Mouse (Mus musculus) c-Kit-positive CD71-positive TER-119-positive erythroid progenitor cells, embryonic 14.5 days (primary cell): ENCODE results near the gene Kcnmb3.

Source experiments
- DNase-seq: peaks from one replicate; pipeline ENCODE4 v3.0.0-alpha.2; 2013; ENCODE audit warnings: low spot score

The Kcnmb3 gene

DNA sequence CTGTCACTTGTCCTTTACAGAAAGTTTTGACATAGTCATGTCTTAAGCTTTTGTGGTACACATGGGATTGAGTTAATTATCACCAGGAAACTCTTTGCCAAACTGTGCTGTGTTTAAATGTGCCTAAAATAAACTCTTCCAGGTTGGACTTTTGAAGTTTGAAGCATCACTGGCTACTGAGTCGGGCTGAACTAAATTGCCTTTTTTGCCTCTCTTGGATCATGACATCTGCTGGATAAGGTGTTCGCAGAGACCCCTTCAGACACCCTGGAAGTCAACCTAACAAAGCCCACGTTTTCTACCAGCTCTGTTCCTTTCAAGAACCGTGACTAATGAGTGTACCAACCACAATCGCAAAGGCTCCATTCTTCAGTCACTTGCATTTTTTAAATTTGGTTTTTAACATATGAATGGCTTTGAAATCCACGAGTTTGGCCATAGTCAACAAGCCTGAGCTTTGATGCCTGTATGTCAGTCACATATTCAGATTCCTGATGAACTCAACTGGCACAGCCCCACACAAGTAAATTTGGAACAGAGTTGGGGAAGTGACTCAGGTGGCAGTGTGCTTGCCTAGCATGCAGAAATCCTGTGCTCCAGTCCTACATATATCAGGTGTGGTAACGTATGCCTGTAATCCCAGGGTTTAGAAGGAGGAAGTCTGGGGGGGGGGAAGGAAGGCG, 3.2 kb upstream of the Kcnmb3 start:
- DNase-seq, result no peak

- no peak for DNase-seq
Observed at GRCm38 (mm10) chr3:32494387-32495087, 2.5 kb upstream of the Kcnmb3 start.

DNA sequence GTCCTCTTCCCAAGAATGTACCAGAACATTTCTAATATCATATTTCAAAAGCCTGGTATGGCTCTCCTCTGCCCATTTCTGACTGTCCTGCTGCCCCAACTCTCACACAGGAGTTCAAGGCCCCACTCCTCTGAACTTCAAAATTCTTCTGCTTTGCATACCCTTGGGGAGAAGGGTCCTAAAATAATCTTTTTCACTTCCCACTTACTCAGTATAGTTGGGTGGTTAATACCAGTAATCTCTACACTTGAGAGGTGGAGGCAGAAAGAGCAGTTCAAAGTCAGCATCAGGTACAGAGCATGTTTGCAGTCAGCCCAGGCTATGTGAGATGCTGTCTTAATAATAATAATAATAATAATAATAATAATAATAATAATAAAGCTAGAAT, 1.1 kb downstream of the Kcnmb3 start:
- no peak for DNase-seq

GRCm38 (mm10) chr3:32490076-32490927, 1.7 kb downstream of the Kcnmb3 start:
- DNase-seq, result no peak

GRCm38 (mm10) chr3:32488172-32488571, 3.9 kb downstream of the Kcnmb3 start:
- DNase-seq, result no peak

GRCm38 (mm10) chr3:32486543-32486942, 5.5 kb downstream of the Kcnmb3 start:
- no peak for DNase-seq

- no peak for DNase-seq
Observed at GRCm38 (mm10) chr3:32483035-32483434, 9.0 kb downstream of the Kcnmb3 start.

DNA sequence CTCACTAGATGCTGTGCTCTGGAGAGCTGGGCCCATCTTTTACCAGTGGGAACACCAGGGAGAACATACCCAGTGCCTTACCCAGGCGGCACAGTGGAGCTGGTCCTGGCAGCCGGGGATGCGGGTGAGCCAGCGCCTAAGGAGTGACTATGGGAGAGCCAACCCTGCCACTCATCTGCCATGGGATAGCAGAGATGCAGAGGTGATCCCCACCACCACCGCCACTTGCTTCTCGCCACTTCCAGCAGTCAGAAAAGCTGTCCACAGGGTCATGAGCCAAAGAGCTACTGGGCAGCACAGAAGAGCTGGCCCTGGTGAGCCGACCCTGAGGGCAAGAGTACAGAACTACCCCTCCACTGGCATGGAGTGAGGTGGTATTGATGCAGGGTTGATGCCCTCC, 12.1 kb downstream of the Kcnmb3 start:
- DNase-seq, result no peak

- DNase-seq, result no peak
Observed at GRCm38 (mm10) chr3:32473184-32473583, 18.8 kb downstream of the Kcnmb3 start.

DNA sequence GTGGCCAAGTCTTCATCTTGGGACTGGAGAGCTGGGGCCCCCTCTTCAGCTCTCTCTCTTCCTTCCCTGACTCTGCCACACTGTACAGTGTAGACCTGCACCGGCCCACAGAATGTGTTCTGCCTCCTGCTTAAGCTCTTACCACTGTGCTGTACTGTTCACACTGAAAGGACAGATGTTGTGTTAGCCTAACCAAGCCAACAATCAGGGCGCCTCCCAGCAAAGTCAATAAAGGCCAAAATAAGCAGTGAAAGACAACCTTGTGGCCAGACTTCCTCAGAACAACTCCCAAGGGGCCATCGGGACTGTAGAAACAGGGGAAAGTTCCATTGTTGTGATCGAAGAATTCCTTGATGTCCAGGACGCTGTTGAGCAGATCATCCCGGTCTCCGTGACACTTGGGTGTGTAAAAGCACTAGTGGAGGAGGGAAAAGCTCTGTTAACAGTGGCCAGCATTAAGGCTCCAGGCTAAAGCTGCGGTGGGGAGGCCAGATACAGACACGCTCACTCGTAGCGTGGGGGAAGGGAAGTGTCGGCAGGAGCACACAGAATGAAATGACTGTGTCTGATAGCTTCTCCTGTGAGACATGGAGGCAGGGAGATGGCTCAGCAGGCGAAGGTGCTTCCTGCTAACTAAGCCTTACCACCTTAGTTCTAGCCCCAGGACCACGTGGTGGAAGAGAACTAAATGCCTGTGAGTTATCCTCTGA, 19.7 kb downstream of the Kcnmb3 start:
- no peak for DNase-seq

- DNase-seq, result no peak
Observed at GRCm38 (mm10) chr3:32471098-32471497, 20.9 kb downstream of the Kcnmb3 start.

- DNase-seq, result no peak
Observed at GRCm38 (mm10) chr3:32470449-32470848, 21.6 kb downstream of the Kcnmb3 start.

DNA sequence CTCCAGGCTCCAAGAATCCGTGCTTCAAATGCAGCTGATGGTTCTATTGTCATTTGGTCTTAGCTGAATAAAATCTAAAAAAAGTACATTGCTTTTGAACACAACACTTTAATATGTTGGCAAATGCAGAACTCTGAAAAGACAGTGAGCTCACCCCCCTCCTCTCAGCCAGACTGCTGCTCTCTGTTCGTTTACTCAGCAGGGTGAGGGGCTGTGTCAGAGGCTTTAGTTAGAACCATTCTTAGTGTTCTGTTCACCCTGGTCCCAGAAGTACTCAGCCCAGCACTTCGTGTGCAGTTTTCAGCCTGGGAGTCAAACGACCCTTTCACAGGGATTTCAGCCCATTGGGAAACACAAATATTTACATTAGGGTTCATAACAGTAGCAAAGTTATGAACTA, 23.6 kb downstream of the Kcnmb3 start:
- DNase-seq, result no peak

- DNase-seq, result no peak
Observed at GRCm38 (mm10) chr3:32467321-32467720, 24.7 kb downstream of the Kcnmb3 start.

- DNase-seq, result peak; percentile 32
Observed at GRCm38 (mm10) chr3:32459777-32460176, 32.3 kb downstream of the Kcnmb3 start.

GRCm38 (mm10) chr3:32454329-32455021, 37.6 kb downstream of the Kcnmb3 start:
- no peak for DNase-seq

- DNase-seq, result no peak
Observed at GRCm38 (mm10) chr3:32441710-32442109, 50.3 kb downstream of the Kcnmb3 start.

DNA sequence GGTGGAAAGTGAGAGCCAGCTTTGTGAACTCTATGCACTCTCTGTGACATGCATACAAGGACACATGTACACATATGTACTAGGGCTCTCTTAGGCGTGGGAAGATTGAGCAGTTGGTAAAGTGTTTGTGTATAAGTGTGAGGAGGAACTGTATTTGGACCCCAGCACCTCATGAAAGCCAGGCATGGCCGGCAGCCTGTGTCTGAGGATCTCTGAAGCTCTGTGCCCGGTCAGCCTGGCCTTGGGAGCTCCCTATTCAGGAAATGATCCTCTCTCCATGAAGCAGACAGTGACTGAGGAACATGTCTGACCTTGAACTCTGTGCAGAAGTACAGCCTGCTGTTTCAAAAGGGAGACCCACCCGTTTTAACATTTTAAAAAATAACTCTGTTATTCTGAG, 53.3 kb downstream of the Kcnmb3 start:
- no peak for DNase-seq

DNA sequence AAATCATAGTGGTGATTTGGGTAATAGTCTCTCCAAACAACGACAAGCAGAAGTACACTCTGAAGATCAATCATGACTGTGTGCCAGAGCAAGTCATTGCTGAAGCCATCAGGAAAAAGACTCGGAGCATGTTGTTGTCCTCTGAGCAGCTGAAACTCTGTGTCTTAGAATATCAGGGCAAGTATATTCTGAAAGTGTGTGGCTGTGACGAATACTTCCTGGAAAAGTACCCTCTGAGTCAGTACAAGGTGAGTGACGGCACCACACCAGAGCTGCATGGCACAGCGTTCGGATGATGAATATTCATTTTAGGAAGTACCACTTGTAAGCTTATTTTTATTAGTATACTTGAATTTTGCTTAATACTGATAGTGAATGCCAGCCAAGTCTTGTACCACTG, 54.2 kb downstream of the Kcnmb3 start:
- no peak for DNase-seq

DNA sequence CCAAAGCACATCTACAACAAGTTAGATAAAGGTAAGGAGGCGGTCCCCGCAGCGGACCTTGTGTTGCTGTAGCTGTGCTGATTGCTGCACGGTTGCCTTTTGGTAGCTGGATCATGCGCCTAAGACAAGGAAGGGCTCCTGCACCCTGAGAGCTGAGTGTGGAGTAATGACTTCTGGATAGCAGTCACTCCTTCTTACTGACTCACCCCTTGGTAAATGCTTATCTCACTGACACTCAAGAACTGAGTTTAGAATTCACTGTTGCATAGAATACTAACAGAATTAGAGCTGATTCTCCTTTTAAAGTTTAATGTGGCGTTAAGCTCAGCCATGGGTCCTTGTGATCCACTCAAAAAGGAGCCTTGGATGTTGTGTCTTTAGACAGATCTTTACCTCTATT, 54.7 kb downstream of the Kcnmb3 start:
- DNase-seq, result no peak

DNA sequence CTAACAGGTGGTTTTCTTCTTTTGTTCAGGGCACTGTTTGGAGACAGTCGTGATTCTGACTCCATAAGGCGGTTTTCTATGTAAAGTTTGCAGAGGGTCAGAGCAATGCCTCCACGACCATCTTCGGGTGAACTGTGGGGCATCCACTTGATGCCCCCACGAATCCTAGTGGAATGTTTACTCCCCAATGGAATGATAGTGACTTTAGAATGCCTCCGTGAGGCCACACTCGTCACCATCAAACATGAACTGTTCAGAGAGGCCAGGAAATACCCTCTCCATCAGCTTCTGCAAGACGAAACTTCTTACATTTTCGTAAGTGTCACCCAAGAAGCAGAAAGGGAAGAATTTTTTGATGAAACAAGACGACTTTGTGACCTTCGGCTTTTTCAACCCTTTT, 55.9 kb downstream of the Kcnmb3 start:
- no peak for DNase-seq

- DNase-seq, result no peak
Observed at GRCm38 (mm10) chr3:32434016-32434415, 58.0 kb downstream of the Kcnmb3 start.
